Mouse (Mus musculus): Measurements from ENCODE around the gene Dnali1.

The Dnali1 gene

GRCm38 (mm10) chr4:125029891-125030614, 35.5 kb downstream of the Dnali1 start:
- DNase-seq (ENCODE audit: low read depth) = peak; percentile 91

GRCm38 (mm10) chr4:125020780-125021538, 44.5 kb downstream of the Dnali1 start:
- DNase-seq (ENCODE audit: low read depth) = no peak

GRCm38 (mm10) chr4:125017431-125017830, 48.1 kb downstream of the Dnali1 start:
- DNase-seq (ENCODE audit: low read depth) = no peak

GRCm38 (mm10) chr4:125015806-125016635, 49.5 kb downstream of the Dnali1 start, which contains the start of gene Gnl2:
Gene Gnl2 (plus strand): TSS chr4:125016585.
- DNase-seq (ENCODE audit: low read depth) = no peak

- DNase-seq (ENCODE audit: low read depth) = no peak
These were observed 56.8 kb downstream of the Dnali1 start for GRCm38 (mm10) chr4:125008712-125009111.

- DNase-seq (ENCODE audit: low read depth) = no peak
These were observed 57.3 kb downstream of the Dnali1 start for GRCm38 (mm10) chr4:125008220-125008619.

GRCm38 (mm10) chr4:125007460-125007859, 58.0 kb downstream of the Dnali1 start:
- DNase-seq (ENCODE audit: low read depth) = no peak

Measured in c-Kit-positive CD71-negative TER-119-negative erythroid progenitor cells, embryonic 14.5 days (primary cell).